Comparison of ENCODE assay signal across 22 mouse cellular contexts in genomic region chr16:90551041-90551440, GRCm38 (mm10).
"Had no signal": no experiment of that assay in that cellular context is flagged by ENCODE, and none has a peak within 500 bp of the region (broad histone marks: within the 10 kb centered on the region; RNA-seq: fewer than 3 reads in every experiment).

No protein-coding gene starts in this region.

- H3K9ac ChIP-seq: heart, embryonic 12.5 days; hindbrain, embryonic 12.5 days; hindbrain, embryonic 15.5 days; intestine, embryonic 15.5 days; limb, embryonic 12.5 days had no signal

- H3K36me3 ChIP-seq: heart, embryonic 10.5 days; heart, embryonic 12.5 days; hindbrain, embryonic 10.5 days; hindbrain, embryonic 12.5 days; hindbrain, embryonic 15.5 days; intestine, embryonic 15.5 days; limb, embryonic 10.5 days; limb, embryonic 12.5 days had no signal

- H3K4me2 ChIP-seq: heart, embryonic 12.5 days; hindbrain, embryonic 12.5 days; hindbrain, embryonic 15.5 days; intestine, embryonic 15.5 days; limb, embryonic 12.5 days had no signal

- DNase-seq: gastrocnemius, adult 2 months; gastrocnemius, postnatal 10 days; gastrocnemius, postnatal 25 days; heart, adult 18-20 months; heart, postnatal 10 days; heart, postnatal 4 days; kidney, adult 18-20 months; kidney, postnatal 10 days; kidney, postnatal 25 days; kidney, postnatal 4 days had no signal

- H3K27ac ChIP-seq: gastrocnemius, adult 2 months; heart, embryonic 10.5 days; hindbrain, embryonic 10.5 days; hindbrain, embryonic 12.5 days; hindbrain, embryonic 15.5 days; intestine, embryonic 15.5 days; layer of hippocampus, adult 2 months; left cerebral cortex, adult 2 months; limb, embryonic 10.5 days; limb, embryonic 12.5 days had no signal

- H3K9me3 ChIP-seq: hindbrain, embryonic 15.5 days; intestine, embryonic 15.5 days had no signal

- H3K4me1 ChIP-seq: hindbrain, embryonic 12.5 days; intestine, embryonic 15.5 days had no signal

- ATAC-seq: inflammation-experienced regulatory T-cells, adult 6 months; intestine, embryonic 15.5 days; intestine, postnatal 0 days had no signal

- H3K4me3 ChIP-seq: gastrocnemius, adult 2 months; heart, embryonic 10.5 days; heart, embryonic 12.5 days; hindbrain, embryonic 10.5 days; hindbrain, embryonic 12.5 days; hindbrain, embryonic 15.5 days; intestine, embryonic 15.5 days; layer of hippocampus, adult 2 months; left cerebral cortex, adult 2 months; limb, embryonic 10.5 days; limb, embryonic 12.5 days had no signal

- H3K27me3 ChIP-seq: hindbrain, embryonic 12.5 days; hindbrain, embryonic 15.5 days; intestine, embryonic 15.5 days had no signal
